29 mouse cellular contexts compared by ENCODE assay signal in the genomic region with DNA sequence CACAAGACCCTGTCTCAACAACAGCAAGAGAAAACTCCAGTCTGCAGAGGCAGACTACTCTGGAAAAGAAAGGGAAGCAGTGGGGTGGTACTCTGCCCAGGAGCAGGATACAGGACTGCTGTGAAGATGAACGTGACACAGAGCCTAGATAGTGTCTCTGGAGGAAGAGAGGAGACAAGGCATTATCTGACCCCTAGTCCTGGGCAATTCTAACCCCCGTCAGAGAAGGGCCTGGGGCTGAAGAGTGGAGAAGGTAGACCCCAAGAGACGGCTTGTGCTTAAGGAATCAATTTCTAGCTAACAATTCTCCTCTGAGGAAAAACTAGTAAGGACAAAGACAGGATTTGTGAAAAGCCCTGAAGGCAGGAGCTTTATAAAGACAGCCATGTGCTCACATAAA. TPM values are rescaled to one million over a fixed set of nuclear protein-coding genes. Genes with fewer than 3 reads are reported as not detected.
DNase-seq lines count a peak whose midpoint lies in the region; ATAC-seq and TF ChIP-seq lines count a peak whose summit lies in the region.
"Had no signal": no experiment of that assay in that cellular context is flagged by ENCODE, and none has a peak within 500 bp of the region (broad histone marks: within the 10 kb centered on the region; RNA-seq: fewer than 3 reads in every experiment).

No protein-coding gene starts in this region.

- ATAC-seq in kidney, embryonic 14.5 days (ENCODE audit: low FRiP score, low TSS enrichment) = no peak
- no peak for ATAC-seq in midbrain, embryonic 14.5 days (ENCODE audit: low FRiP score, low TSS enrichment)
- ATAC-seq: CD4-positive, CD25-positive, alpha-beta regulatory T cell, adult 4 months had no signal

- intact Hi-C loops in gastrocnemius, adult 2 months (cut with DNase I) = loop anchor here (5.0 kb wide), 1 partner anchor 42 kb away; no protein-coding TSS in a partner anchor
- intact Hi-C loops in gastrocnemius, postnatal 14 days (cut with DNase I; ENCODE audit: low total_unique reads) = loop anchor here (10.0 kb wide), 1 partner anchor 69 kb away; no protein-coding TSS in a partner anchor

- no peak for DNase-seq in gastrocnemius, adult 2 months
- no peak for DNase-seq in gastrocnemius, postnatal 14 days
- no peak for DNase-seq in kidney, adult 2 months
- no peak for DNase-seq in limb, embryonic 10.5 days (ENCODE audit: low spot score)
- peak; percentile 42 for DNase-seq in midbrain, embryonic 14.5 days
- no peak for DNase-seq in urinary bladder, postnatal 25 days (ENCODE audit: low spot score)
- DNase-seq: adrenal gland, postnatal 25 days; cerebellum, adult 9-10 months; gastrocnemius, postnatal 10 days; heart, adult 18-20 months; heart, postnatal 14 days; kidney, adult 11 months; layer of hippocampus, adult 9-11 months; left cerebral cortex, postnatal 4 days; liver, embryonic 13.5 days; lung, embryonic 14.5 days; thymus, adult 2 months; thymus, postnatal 4 days had no signal

- TF ChIP-seq CTCF in gastrocnemius, adult 2 months (IDR thresholded peaks at IDR 0.05) = no peak
- no peak for TF ChIP-seq CTCF in kidney, adult 2 months (conservative IDR thresholded peaks at IDR 0.05; ENCODE audit: insufficient read depth, insufficient read length, low read depth, low read length)

- no peak for TF ChIP-seq POLR2A in kidney, adult 2 months (IDR thresholded peaks at IDR 0.05; ENCODE audit: low read depth, low read length)

- H3K36me3 ChIP-seq in kidney, adult 2 months (ENCODE audit: control insufficient read depth, insufficient read depth, low read length) = no peaks in the 10 kb centered on the region
- H3K36me3 ChIP-seq in kidney, embryonic 14.5 days (ENCODE audit: control insufficient read depth, insufficient read depth, low read length) = no peaks in the 10 kb centered on the region
- no peaks in the 10 kb centered on the region for H3K36me3 ChIP-seq in limb, embryonic 10.5 days
- no peaks in the 10 kb centered on the region for H3K36me3 ChIP-seq in midbrain, embryonic 14.5 days (ENCODE audit: control insufficient read depth, insufficient read depth, low read length)
- H3K36me3 ChIP-seq: heart, embryonic 13.5 days; hindbrain, embryonic 15.5 days had no signal

- no peak overlapping the region for H3K4me3 ChIP-seq in gastrocnemius, adult 2 months
- no peak overlapping the region for H3K4me3 ChIP-seq in kidney, adult 2 months (ENCODE audit: insufficient read depth, low read depth, low read length)
- H3K4me3 ChIP-seq in kidney, embryonic 14.5 days (ENCODE audit: low read length) = no peak overlapping the region
- no peak overlapping the region for H3K4me3 ChIP-seq in limb, embryonic 10.5 days
- H3K4me3 ChIP-seq in midbrain, embryonic 14.5 days (replicated peaks; ENCODE audit: low read depth, low read length) = no peak overlapping the region
- H3K4me3 ChIP-seq: heart, embryonic 13.5 days; hindbrain, embryonic 15.5 days; liver, embryonic 13.5 days had no signal

- H3K9ac ChIP-seq in kidney, embryonic 14.5 days (ENCODE audit: low read depth, low read length) = no peak overlapping the region
- no peak overlapping the region for H3K9ac ChIP-seq in midbrain, embryonic 14.5 days (replicated peaks; ENCODE audit: low read length)
- H3K9ac ChIP-seq: heart, embryonic 13.5 days; hindbrain, embryonic 15.5 days; liver, embryonic 13.5 days; lung, embryonic 14.5 days had no signal

- H3K27ac ChIP-seq in gastrocnemius, adult 2 months = peak overlapping the region; percentile 76
- peak overlapping the region; percentile 26; the same call in 1 of the 2 replicates for H3K27ac ChIP-seq in kidney, adult 2 months (ENCODE audit: insufficient read depth, low read depth, low read length)
- no peak overlapping the region for H3K27ac ChIP-seq in kidney, embryonic 14.5 days (ENCODE audit: low read depth, low read length)
- H3K27ac ChIP-seq in limb, embryonic 10.5 days = peak overlapping the region; percentile 67; the same call in 1 of the 2 replicates
- 0 out of 2 replicates have a peak overlapping the region, but pooled peaks have one; percentile 6 for H3K27ac ChIP-seq in midbrain, embryonic 14.5 days (replicated peaks; ENCODE audit: low read depth, low read length)
- H3K27ac ChIP-seq: heart, embryonic 13.5 days; hindbrain, embryonic 15.5 days; kidney, postnatal 0 days; liver, embryonic 13.5 days had no signal

- no peaks in the 10 kb centered on the region for H3K27me3 ChIP-seq in kidney, adult 2 months (replicated peaks; ENCODE audit: control insufficient read depth, insufficient read depth, low read length)
- no peaks in the 10 kb centered on the region for H3K27me3 ChIP-seq in kidney, embryonic 14.5 days (ENCODE audit: control insufficient read depth, insufficient read depth, low read length)
- no peaks in the 10 kb centered on the region for H3K27me3 ChIP-seq in limb, embryonic 10.5 days (ENCODE audit: low read depth, poor library complexity, severe bottlenecking)
- no peaks in the 10 kb centered on the region for H3K27me3 ChIP-seq in midbrain, embryonic 14.5 days (ENCODE audit: control insufficient read depth, insufficient read depth, low read length)
- H3K27me3 ChIP-seq: heart, embryonic 13.5 days; hindbrain, embryonic 15.5 days; liver, embryonic 13.5 days had no signal

- WGBS in kidney, adult 2 months = 79% methylated on average over 3 of the region's 3 CpGs
- WGBS in kidney, embryonic 14.5 days = 70% methylated on average over 3 of the region's 3 CpGs
- 53% methylated on average over 3 of the region's 3 CpGs for WGBS in limb, embryonic 10.5 days
- WGBS in midbrain, embryonic 14.5 days = 22% methylated on average over 3 of the region's 3 CpGs

- peaks cover 54% of the 10 kb centered on the region for H3K4me1 ChIP-seq in kidney, adult 2 months (ENCODE audit: control insufficient read depth, insufficient read depth, low read length)
- H3K4me1 ChIP-seq in kidney, embryonic 14.5 days (ENCODE audit: control insufficient read depth, insufficient read depth, low read length) = peaks cover 16% of the 10 kb centered on the region; the same call in 1 of the 2 replicates
- H3K4me1 ChIP-seq in limb, embryonic 10.5 days = peaks cover 27% of the 10 kb centered on the region
- 0 out of 2 replicates have a peak, but pooled peaks cover 3% of the 10 kb centered on the region for H3K4me1 ChIP-seq in midbrain, embryonic 14.5 days (ENCODE audit: control insufficient read depth, insufficient read depth, low read length)
- H3K4me1 ChIP-seq: hindbrain, embryonic 15.5 days had no signal

- no peak overlapping the region for H3K4me2 ChIP-seq in kidney, embryonic 14.5 days (replicated peaks; ENCODE audit: low read depth, low read length)
- no peak overlapping the region for H3K4me2 ChIP-seq in midbrain, embryonic 14.5 days (ENCODE audit: low read length)
- H3K4me2 ChIP-seq: heart, embryonic 13.5 days; hindbrain, embryonic 15.5 days; liver, embryonic 13.5 days; lung, embryonic 14.5 days had no signal

- no peaks in the 10 kb centered on the region for H3K9me3 ChIP-seq in kidney, embryonic 14.5 days (ENCODE audit: control insufficient read depth, low read length)
- H3K9me3 ChIP-seq in limb, embryonic 10.5 days (replicated peaks) = no peaks in the 10 kb centered on the region
- no peaks in the 10 kb centered on the region for H3K9me3 ChIP-seq in midbrain, embryonic 14.5 days (ENCODE audit: control insufficient read depth, low read length)
- H3K9me3 ChIP-seq: heart, embryonic 13.5 days; hindbrain, embryonic 15.5 days; liver, embryonic 13.5 days had no signal

RNA-seq across cellular contexts. Expression of a gene that starts 40.3 kb away (rescaled TPM):
- 1 to 10 TPM; 2.6 to 3.5 TPM for total RNA-seq in gastrocnemius, adult 2 months (2021)
- under 1 TPM; 0.39 to 0.60 TPM for total RNA-seq in gastrocnemius, postnatal 14 days (2021)
- 81.5 and 102 TPM in 2 replicates for polyA plus RNA-seq in kidney, adult 2 months (2012; rRNA removed)
- polyA plus RNA-seq in kidney, embryonic 14.5 days (2014; fragmentation: Nextera tagmentation; extraction: Ambion mirVana) = 0.40 and 1.5 TPM in 2 replicates
- polyA plus RNA-seq in limb, embryonic 10.5 days (2016; fragmentation: Nextera tagmentation; extraction: Ambion mirVana) = not detected in 2 replicates
- polyA plus RNA-seq in midbrain, embryonic 14.5 days (2014; fragmentation: Nextera tagmentation; extraction: Ambion mirVana) = 0.35 and 0.50 TPM in 2 replicates
- total RNA-seq: common myeloid progenitor, adult 5-6 weeks; megakaryocyte, adult 5-6 weeks had no signal
- polyA plus RNA-seq: CD4-positive, CD25-positive, alpha-beta regulatory T cell, adult 4 months; forebrain, embryonic 11.5 days; large intestine, adult 2 months; lung, embryonic 14.5 days; neural tube, embryonic 11.5 days; small intestine, adult 2 months had no signal

Comparison
In these comparisons a context has a peak if more than half of its experiments do, and no peak if none do; other contexts are left out.
1. RNA of a gene that starts 40.3 kb away (polyA plus RNA-seq): 81.5 to 102 TPM in kidney, adult 2 months; 0.40 to 1.5 TPM in kidney, embryonic 14.5 days, 0.35 to 0.50 TPM in midbrain, embryonic 14.5 days and not detected in limb, embryonic 10.5 days; every median in the first group is over 10 times any median in the second.